Mouse (Mus musculus) C2C12 (cell line): ENCODE results near the gene Ttll11. TPM values are rescaled to one million over a fixed set of nuclear protein-coding genes. Genes with fewer than 3 reads are reported as not detected.

ENCODE experiments used
- H3K27me3 ChIP-seq: one replicate; pipeline ENCODE4 v1.6.1; 2011; ENCODE audit not compliant: control insufficient read depth, insufficient read depth, insufficient read length
- H3K36me3 ChIP-seq: one replicate; pipeline ENCODE4 v1.6.1; 2011; ENCODE audit not compliant: control insufficient read depth, insufficient read depth
- H3K4me3 ChIP-seq: one replicate; pipeline ENCODE4 v1.5.1; 2011; ENCODE audit warnings: mild to moderate bottlenecking, control low read depth; ENCODE audit not compliant: poor library complexity, insufficient read depth, severe bottlenecking
- H3K79me2 ChIP-seq: one replicate; pipeline ENCODE4 v1.6.1; 2011; ENCODE audit not compliant: control insufficient read depth, insufficient read depth
- H3K79me3 ChIP-seq: one replicate; pipeline ENCODE4 v1.6.1; 2011; ENCODE audit warnings: low read depth, control low read depth
- H3ac ChIP-seq: one replicate; pipeline ENCODE3; 2011; ENCODE audit warnings: low read depth; ENCODE audit not compliant: control insufficient read depth, insufficient read length
- CEBPB ChIP-seq: IDR thresholded peaks from one replicate; pipeline ENCODE4 v1.6.1; 2011; ENCODE audit warnings: low read depth, mild to moderate bottlenecking, control low read depth, moderate library complexity
- CTCF ChIP-seq: IDR thresholded peaks from one replicate; pipeline ENCODE4 v1.5.1; 2011; ENCODE audit not compliant: control insufficient read depth, insufficient read depth, insufficient read length
- FOSL1 ChIP-seq: IDR thresholded peaks from one replicate; pipeline ENCODE4 v1.8.0; 2011; ENCODE audit warnings: mild to moderate bottlenecking, low read length; ENCODE audit not compliant: poor library complexity, insufficient read depth, severe bottlenecking
- MAX ChIP-seq: IDR thresholded peaks from one replicate; pipeline ENCODE4 v1.6.1; 2011; ENCODE audit warnings: mild to moderate bottlenecking, control low read depth
- MYOD1 ChIP-seq: IDR thresholded peaks from one replicate; pipeline ENCODE4 v1.6.1; 2011; ENCODE audit warnings: low read depth; ENCODE audit not compliant: control insufficient read depth, insufficient read length
- MYOG ChIP-seq: IDR thresholded peaks from one replicate; pipeline ENCODE4 v1.6.1; 2011; ENCODE audit not compliant: control insufficient read depth, insufficient read length; ENCODE audit errors: extremely low read depth
- USF1 ChIP-seq: IDR thresholded peaks from one replicate; pipeline ENCODE4 v1.6.1; 2011; ENCODE audit warnings: low read depth, mild to moderate bottlenecking, control low read depth, moderate library complexity
- polyA plus RNA-seq: library from polyadenylated mRNA; unstranded; fragments of >200 nt; fragmentation: generic; extraction: Trizol; gene quantifications from one replicate; pipeline ENCODE4 v1.2.1, GENCODE M21; 2012; ENCODE audit warnings: missing spikeins

The Ttll11 gene
- polyA plus RNA-seq, 1 experiment: 7.0 TPM

GRCm38 (mm10) chr2:35832742-35833425, 146.8 kb downstream of the Ttll11 start:
- Histone ChIP-seq H3K27me3 (no peaks in the 10 kb centered on the region), H3K36me3 (no peaks in the 10 kb centered on the region), H3K79me3 (no peaks in the 10 kb centered on the region), H3K4me3 (no peak overlapping the region), H3ac (no peak overlapping the region), H3K79me2 (no peaks in the 10 kb centered on the region)
- TF ChIP-seq FOSL1 (no peak), MAX (no peak), MYOD1 (no peak), CEBPB (no peak), MYOG (no peak), CTCF (no peak)

- Histone ChIP-seq H3K79me2 (no peaks in the 10 kb centered on the region), H3K4me3 (no peak overlapping the region), H3K79me3 (no peaks in the 10 kb centered on the region), H3ac (no peak overlapping the region), H3K27me3 (no peaks in the 10 kb centered on the region), H3K36me3 (no peaks in the 10 kb centered on the region)
- no peak for TF ChIP-seq USF1
- TF ChIP-seq CEBPB: no peak
- no peak for TF ChIP-seq MYOD1
- no peak for TF ChIP-seq MAX
- no peak for TF ChIP-seq FOSL1
- TF ChIP-seq CTCF: no peak
- TF ChIP-seq MYOG: no peak
These were observed 147.7 kb downstream of the Ttll11 start for GRCm38 (mm10) chr2:35831904-35832581.

GRCm38 (mm10) chr2:35830966-35831903, 148.5 kb downstream of the Ttll11 start:
- Histone ChIP-seq H3K36me3 (no peaks in the 10 kb centered on the region), H3ac (no peak overlapping the region), H3K27me3 (no peaks in the 10 kb centered on the region), H3K79me2 (no peaks in the 10 kb centered on the region), H3K4me3 (no peak overlapping the region), H3K79me3 (no peaks in the 10 kb centered on the region)
- TF ChIP-seq MYOD1 (no peak), CEBPB (no peak), MAX (no peak), FOSL1 (no peak), USF1 (no peak), CTCF (no peak), MYOG (no peak)

GRCm38 (mm10) chr2:35829136-35829535, 150.6 kb downstream of the Ttll11 start:
- TF ChIP-seq CTCF: no peak
- TF ChIP-seq MAX: no peak
- no peak for TF ChIP-seq FOSL1
- no peak for TF ChIP-seq USF1
- no peak for TF ChIP-seq CEBPB
- TF ChIP-seq MYOG: no peak
- no peak for TF ChIP-seq MYOD1
- H3K27me3 ChIP-seq: no peaks in the 10 kb centered on the region
- H3K4me3 ChIP-seq: no peak overlapping the region

GRCm38 (mm10) chr2:35827886-35828285, 151.8 kb downstream of the Ttll11 start:
- Histone ChIP-seq H3K36me3 (no peaks in the 10 kb centered on the region), H3K4me3 (no peak overlapping the region), H3ac (no peak overlapping the region), H3K27me3 (no peaks in the 10 kb centered on the region), H3K79me2 (no peaks in the 10 kb centered on the region), H3K79me3 (no peaks in the 10 kb centered on the region)
- no peak for TF ChIP-seq CEBPB
- no peak for TF ChIP-seq MYOD1
- no peak for TF ChIP-seq USF1
- no peak for TF ChIP-seq MAX

More at GRCm38 (mm10) chr2:35829136-35829535, 150.6 kb downstream of the Ttll11 start:
- Histone ChIP-seq H3K79me3 (no peaks in the 10 kb centered on the region), H3K36me3 (no peaks in the 10 kb centered on the region), H3K79me2 (no peaks in the 10 kb centered on the region), H3ac (no peak overlapping the region)

GRCm38 (mm10) chr2:35825157-35825556, 154.6 kb downstream of the Ttll11 start:
- Histone ChIP-seq H3K36me3 (no peaks in the 10 kb centered on the region), H3K27me3 (no peaks in the 10 kb centered on the region), H3ac (no peak overlapping the region), H3K79me2 (no peaks in the 10 kb centered on the region), H3K4me3 (no peak overlapping the region), H3K79me3 (no peaks in the 10 kb centered on the region)
- TF ChIP-seq FOSL1 (no peak), USF1 (no peak), MYOG (no peak), CTCF (no peak), CEBPB (no peak), MYOD1 (no peak), MAX (no peak)
